ENCODE assay signal across 10 mouse cellular contexts in the genomic region with DNA sequence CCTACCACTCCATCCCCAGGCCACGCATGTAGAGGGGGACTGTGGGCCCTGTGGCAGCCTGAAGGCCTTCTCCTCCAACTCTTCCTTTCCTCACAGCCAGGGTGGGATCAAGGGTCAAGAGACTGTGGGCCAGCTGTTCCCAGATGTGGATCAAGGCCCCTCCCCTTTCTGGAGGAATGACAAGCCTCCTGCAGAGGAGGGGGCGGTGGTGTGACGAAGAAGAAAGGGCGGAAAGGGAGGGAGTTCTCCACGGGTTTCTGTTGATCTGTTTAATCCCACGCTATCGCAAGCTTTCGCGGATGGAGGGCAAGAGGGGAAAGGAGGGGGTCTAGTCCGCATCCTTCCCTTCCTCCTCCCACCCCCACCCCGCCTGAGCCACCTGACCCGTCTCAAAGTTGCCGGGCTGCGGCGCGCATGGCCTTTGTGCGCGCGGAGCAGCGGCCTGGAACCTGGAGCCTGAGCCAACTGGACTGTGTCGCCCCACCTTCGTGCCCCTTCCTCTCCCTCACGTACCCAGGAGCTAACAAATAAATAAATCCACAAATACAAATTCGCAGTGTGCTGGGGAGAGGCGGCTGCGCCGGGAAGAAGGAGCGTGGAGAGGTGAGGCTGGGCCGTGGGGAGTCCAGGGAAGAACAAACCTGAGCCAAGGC. TPM values are rescaled to one million over a fixed set of nuclear protein-coding genes. Genes with fewer than 3 reads are reported as not detected.
DNase-seq lines count a peak whose midpoint lies in the region; ATAC-seq and TF ChIP-seq lines count a peak whose summit lies in the region.
"Had no signal": no experiment of that assay in that cellular context is flagged by ENCODE, and none has a peak within 500 bp of the region (broad histone marks: within the 10 kb centered on the region; RNA-seq: fewer than 3 reads in every experiment).

No protein-coding gene starts in this region.

- DNase-seq in heart, postnatal 4 days: no peak
- no peak for DNase-seq in ES-E14 (ENCODE audit: low read depth, low spot score)
- DNase-seq in forebrain, embryonic 10.5 days (ENCODE audit: extremely low spot score, low spot score): peak; percentile 80
- no peak for DNase-seq in urinary bladder, postnatal 14 days (ENCODE audit: low spot score)
- no peak for DNase-seq in natural killer cell, adult 2 months (ENCODE audit: low spot score in 2 of 2)
- no peak for DNase-seq in lung, postnatal 10 days

- in situ Hi-C loops in ES-E14 (cut with MboI; ENCODE audit: low sequenced_read_pairs in 2 of 2, unreplicated experiment in 2 of 2): loop anchor here (10.0 kb wide), 1 partner anchor 86 kb away; no protein-coding TSS in a partner anchor

- 1% methylated on average over 28 of the region's 29 CpGs for WGBS in heart, embryonic 11.5 days (ENCODE audit: insufficient replicate concordance)
- WGBS in forebrain, embryonic 10.5 days: under 1% methylated on average over 26 of the region's 29 CpGs
- 1% methylated on average over 27 of the region's 29 CpGs for WGBS in midbrain, embryonic 12.5 days

- no peaks in the 10 kb centered on the region for H3K9me3 ChIP-seq in heart, embryonic 11.5 days (replicated peaks; ENCODE audit: control insufficient read depth, low read length)
- H3K9me3 ChIP-seq in ES-E14 (ENCODE audit: control insufficient read depth, insufficient read depth, low read depth, low read length): no peaks in the 10 kb centered on the region
- no peaks in the 10 kb centered on the region for H3K9me3 ChIP-seq in forebrain, embryonic 10.5 days
- H3K9me3 ChIP-seq in midbrain, embryonic 12.5 days: no peaks in the 10 kb centered on the region

- no peak overlapping the region for H3K27ac ChIP-seq in heart, embryonic 11.5 days (ENCODE audit: low read depth, low read length)
- no peak overlapping the region for H3K27ac ChIP-seq in ES-E14 (ENCODE audit: insufficient read depth, low read depth, low read length, poor library complexity, severe bottlenecking)
- peak overlapping the region; percentile 99 for H3K27ac ChIP-seq in forebrain, embryonic 10.5 days
- H3K27ac ChIP-seq in midbrain, embryonic 12.5 days (replicated peaks): peak overlapping the region; percentile 100

- peaks cover 91% of the 10 kb centered on the region for H3K27me3 ChIP-seq in heart, embryonic 11.5 days (ENCODE audit: control insufficient read depth, insufficient read depth, low read length)
- H3K27me3 ChIP-seq in forebrain, embryonic 10.5 days (ENCODE audit: poor library complexity, severe bottlenecking): peaks cover 75% of the 10 kb centered on the region
- H3K27me3 ChIP-seq in midbrain, embryonic 12.5 days: no peaks in the 10 kb centered on the region

- H3K4me2 ChIP-seq in heart, embryonic 11.5 days: 0 out of 2 replicates have a peak overlapping the region, but pooled peaks have one; percentile 11
- H3K4me2 ChIP-seq in midbrain, embryonic 12.5 days (replicated peaks): peak overlapping the region; percentile 83

- no peak for ATAC-seq in heart, embryonic 11.5 days (replicated peaks; ENCODE audit: insufficient number of reproducible peaks, low FRiP score, low TSS enrichment)
- ATAC-seq in midbrain, embryonic 12.5 days (ENCODE audit: low FRiP score, low read depth): 0 out of 2 replicates have a peak, but pooled peaks have one; percentile 1

- H3K9ac ChIP-seq in heart, embryonic 11.5 days (ENCODE audit: low read depth, low read length): no peak overlapping the region
- H3K9ac ChIP-seq in ES-E14 (ENCODE audit: insufficient read depth, low read depth, low read length, poor library complexity, severe bottlenecking): peak overlapping the region; percentile 12
- peak overlapping the region; percentile 99 for H3K9ac ChIP-seq in midbrain, embryonic 12.5 days (replicated peaks)

- H3K36me3 ChIP-seq in heart, embryonic 11.5 days (ENCODE audit: control insufficient read depth, insufficient read depth, low read length): no peaks in the 10 kb centered on the region
- H3K36me3 ChIP-seq in ES-E14 (ENCODE audit: control insufficient read depth, insufficient read depth, low read length, poor library complexity, severe bottlenecking): no peaks in the 10 kb centered on the region
- peaks cover 23% of the 10 kb centered on the region for H3K36me3 ChIP-seq in forebrain, embryonic 10.5 days (replicated peaks)
- peaks cover 3% of the 10 kb centered on the region; the same call in 1 of the 2 replicates for H3K36me3 ChIP-seq in midbrain, embryonic 12.5 days

- H3K4me3 ChIP-seq in heart, embryonic 11.5 days (ENCODE audit: low read depth, low read length): no peak overlapping the region
- H3K4me3 ChIP-seq in ES-E14 (ENCODE audit: insufficient read depth in 1 of 2, low read depth in 1 of 2, low read length in 2 of 2, poor library complexity in 1 of 2, severe bottlenecking in 1 of 2): peak overlapping the region; percentile 51 to 53
- H3K4me3 ChIP-seq in forebrain, embryonic 10.5 days: peak overlapping the region; percentile 88
- peak overlapping the region; percentile 96 for H3K4me3 ChIP-seq in midbrain, embryonic 12.5 days

- H3K4me1 ChIP-seq in heart, embryonic 11.5 days (ENCODE audit: control insufficient read depth, insufficient read depth, low read length): peaks cover 14% of the 10 kb centered on the region
- peaks cover 5 to 18% of the 10 kb centered on the region in 2 experiments; a peak in 3 of 4 replicates for H3K4me1 ChIP-seq in ES-E14 (ENCODE audit: control insufficient read depth in 2 of 2, insufficient read depth in 2 of 2, low read length in 2 of 2, poor library complexity in 1 of 2)
- H3K4me1 ChIP-seq in forebrain, embryonic 10.5 days: peaks cover 98% of the 10 kb centered on the region
- H3K4me1 ChIP-seq in midbrain, embryonic 12.5 days: peaks cover 79% of the 10 kb centered on the region

TF ChIP-seq in ES-E14, 5 proteins besides CTCF, POLR2A, EP300 and RAD21:
- no peak for TF ChIP-seq CHD2 (IDR thresholded peaks at IDR 0.05; ENCODE audit: low read depth, low read length)
- TF ChIP-seq MAFK (IDR thresholded peaks at IDR 0.05; ENCODE audit: insufficient read depth, low read depth, low read length): no peak
- TF ChIP-seq ZNF384 (IDR thresholded peaks at IDR 0.05; ENCODE audit: low read depth, low read length): no peak
- TF ChIP-seq HCFC1 (IDR thresholded peaks at IDR 0.05; ENCODE audit: borderline replicate concordance, insufficient read depth, low read length): no peak
- no peak for TF ChIP-seq ZC3H11A (IDR thresholded peaks at IDR 0.05; ENCODE audit: borderline replicate concordance, low read depth, low read length)

RNA-seq across cellular contexts. Expression of gene Ythdf1, which starts 30.2 kb away (rescaled TPM):
- 39.8 and 43.6 TPM in 2 replicates for polyA plus RNA-seq in heart, embryonic 11.5 days (2014; fragmentation: Nextera tagmentation; extraction: Ambion mirVana)
- total RNA-seq in heart, postnatal 4 days (2021): 10 to 100 TPM; 47.0 to 47.8 TPM
- 53.8 and 58.4 TPM in 2 replicates for total RNA-seq in ES-E14 (2012; rRNA removed)
- 47.4 and 56.6 TPM in 2 replicates for polyA plus RNA-seq in forebrain, embryonic 10.5 days (2016; fragmentation: Nextera tagmentation; extraction: Ambion mirVana)
- polyA plus RNA-seq in midbrain, embryonic 12.5 days (2016; fragmentation: Nextera tagmentation; extraction: Ambion mirVana): 65.2 and 67.2 TPM in 2 replicates

RNA-seq across cellular contexts. Expression of gene Birc7, which starts 38.3 kb away (rescaled TPM):
- polyA plus RNA-seq in heart, embryonic 11.5 days (2014; fragmentation: Nextera tagmentation; extraction: Ambion mirVana): 0.13 TPM in 1 of 2 replicates, not detected in the other
- total RNA-seq in heart, postnatal 4 days (2021): not detected
- total RNA-seq in ES-E14 (2012; rRNA removed): 2.1 and 3.7 TPM in 2 replicates
- 0.54 and 0.56 TPM in 2 replicates for polyA plus RNA-seq in forebrain, embryonic 10.5 days (2016; fragmentation: Nextera tagmentation; extraction: Ambion mirVana)
- polyA plus RNA-seq in midbrain, embryonic 12.5 days (2016; fragmentation: Nextera tagmentation; extraction: Ambion mirVana): 0.36 and 0.67 TPM in 2 replicates
- total RNA-seq: left cerebral cortex, postnatal 36 days had no signal
- polyA plus RNA-seq: heart, embryonic 14.5 days had no signal

Comparison
In these comparisons a context has a peak if more than half of its experiments do, and no peak if none do; other contexts are left out.
1. H3K27ac ChIP-seq: peak in forebrain, embryonic 10.5 days (single experiment) and midbrain, embryonic 12.5 days (single experiment); none in heart, embryonic 11.5 days (single experiment) and ES-E14 (single experiment).